Mouse (Mus musculus) small intestine, adult 2 months (tissue): ENCODE measurements around the gene Olfr1480.

Experiments used
- CTCF ChIP-seq: fragments of 200-500 bp; IDR thresholded peaks from 2 replicates; pipeline ENCODE4 v1.5.1; 2012; ENCODE audit warnings: low read depth, mild to moderate bottlenecking, control low read depth, inconsistent platforms, low read length, moderate library complexity, mixed read lengths; ENCODE audit not compliant: insufficient replicate concordance, insufficient read length; ENCODE audit errors: extremely low read depth
- POLR2A ChIP-seq: fragments of 200-500 bp; IDR thresholded peaks from 2 replicates; pipeline ENCODE4 v1.6.1; 2012; ENCODE audit warnings: low read depth, mild to moderate bottlenecking, control low read depth, inconsistent platforms, low read length, moderate library complexity

GRCm38 (mm10) chr19:13480096-13480495 is 47.6 kb upstream of the Olfr1480 start, which contains the start of gene Olfr1475:
- TF ChIP-seq CTCF (no peak), POLR2A (no peak)
